Mouse (Mus musculus): ENCODE measurements around the gene Fam104a.

Gene Fam104a

GRCm38 (mm10) chr11:113699643-113700042, 15.7 kb upstream of the Fam104a start:
- no peak for DNase-seq (ENCODE audit: low spot score)

- DNase-seq (ENCODE audit: low spot score), result no peak
Observed at GRCm38 (mm10) chr11:113698013-113698545, 14.1 kb upstream of the Fam104a start.

- no peak for DNase-seq (ENCODE audit: low spot score)
Observed at GRCm38 (mm10) chr11:113697571-113697970, 13.6 kb upstream of the Fam104a start.

- no peak for DNase-seq (ENCODE audit: low spot score)
Observed at GRCm38 (mm10) chr11:113691851-113692250, 7.9 kb upstream of the Fam104a start.

GRCm38 (mm10) chr11:113691318-113691717, 7.4 kb upstream of the Fam104a start:
- no peak for DNase-seq (ENCODE audit: low spot score)

- DNase-seq (ENCODE audit: low spot score), result no peak
Observed at GRCm38 (mm10) chr11:113690506-113690905, 6.6 kb upstream of the Fam104a start.

- DNase-seq (ENCODE audit: low spot score), result peak; percentile 75
Observed at GRCm38 (mm10) chr11:113687031-113687430, 3.1 kb upstream of the Fam104a start.

- no peak for DNase-seq (ENCODE audit: low spot score)
Observed at GRCm38 (mm10) chr11:113684707-113685426, 912 bp upstream of the Fam104a start.

GRCm38 (mm10) chr11:113683627-113683956, 363 bp downstream of the Fam104a start:
- DNase-seq (ENCODE audit: low spot score), result no peak

GRCm38 (mm10) chr11:113682897-113683626, 893 bp downstream of the Fam104a start:
- DNase-seq (ENCODE audit: low spot score), result peak; percentile 74

GRCm38 (mm10) chr11:113681979-113682378, 2.0 kb downstream of the Fam104a start:
- no peak for DNase-seq (ENCODE audit: low spot score)

GRCm38 (mm10) chr11:113680954-113681353, 3.0 kb downstream of the Fam104a start:
- no peak for DNase-seq (ENCODE audit: low spot score)

GRCm38 (mm10) chr11:113678373-113678772, 5.6 kb downstream of the Fam104a start:
- DNase-seq (ENCODE audit: low spot score), result no peak

GRCm38 (mm10) chr11:113677378-113677777, 6.6 kb downstream of the Fam104a start:
- DNase-seq (ENCODE audit: low spot score), result no peak

- DNase-seq (ENCODE audit: low spot score), result no peak
Observed at GRCm38 (mm10) chr11:113676847-113677246, 7.1 kb downstream of the Fam104a start.

- no peak for DNase-seq (ENCODE audit: low spot score)
Observed at GRCm38 (mm10) chr11:113674595-113674994, 9.4 kb downstream of the Fam104a start.

- DNase-seq (ENCODE audit: low spot score), result no peak
Observed at GRCm38 (mm10) chr11:113673614-113674013, 10.3 kb downstream of the Fam104a start.

GRCm38 (mm10) chr11:113669711-113670110, 14.2 kb downstream of the Fam104a start:
- DNase-seq (ENCODE audit: low spot score), result no peak

GRCm38 (mm10) chr11:113668857-113669256, 15.1 kb downstream of the Fam104a start:
- no peak for DNase-seq (ENCODE audit: low spot score)

- no peak for DNase-seq (ENCODE audit: low spot score)
Observed at GRCm38 (mm10) chr11:113667704-113668103, 16.3 kb downstream of the Fam104a start.

GRCm38 (mm10) chr11:113667122-113667521, 16.8 kb downstream of the Fam104a start:
- no peak for DNase-seq (ENCODE audit: low spot score)

GRCm38 (mm10) chr11:113666648-113667047, 17.3 kb downstream of the Fam104a start:
- no peak for DNase-seq (ENCODE audit: low spot score)

GRCm38 (mm10) chr11:113666205-113666604, 17.8 kb downstream of the Fam104a start:
- DNase-seq (ENCODE audit: low spot score), result no peak

Measured in embryo, embryonic 10 days (tissue).